Mouse (Mus musculus) c-Kit-positive CD71-positive TER-119-negative erythroid progenitor cells, embryonic 14.5 days (primary cell): ENCODE data around the gene Mat2a.
A peak's percentile ranks its signal among the peaks of the same experiment; 100 is the strongest.
"Not testable (repeated sequence)": the region's sequence is repeated elsewhere in the genome, so short reads cannot be mapped to it uniquely, and the experiment has no call there.

Experiments
- DNase-seq: peaks from one replicate; pipeline ENCODE4 v3.0.0-alpha.2; 2013; ENCODE audit warnings: low read depth

The Mat2a gene

DNA sequence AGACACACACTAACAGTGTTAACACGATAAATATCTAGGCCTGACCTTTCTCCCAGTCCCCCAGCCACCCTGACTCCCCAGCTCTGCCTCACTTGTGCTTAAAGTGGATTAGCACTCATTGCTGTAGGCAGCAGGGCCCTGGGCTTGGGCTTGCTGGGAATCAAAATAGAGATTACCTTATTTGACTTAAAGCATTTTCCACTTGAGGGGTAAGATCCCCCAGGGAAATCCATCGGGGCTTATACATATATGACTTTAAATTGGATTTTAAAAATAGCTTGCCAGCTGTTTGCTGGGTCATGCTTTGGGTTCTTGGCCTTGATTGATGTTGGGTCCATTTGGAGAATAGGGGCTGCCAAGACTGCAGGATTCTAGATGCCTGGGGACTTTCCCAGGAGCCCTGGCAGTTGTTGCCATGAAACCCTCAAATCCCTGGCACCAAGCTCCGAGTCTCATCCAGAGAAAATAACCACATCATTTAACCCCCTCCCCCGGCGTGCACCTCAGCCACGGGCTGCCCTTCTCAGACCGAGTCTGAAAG is 15.5 kb upstream of the Mat2a start:
- no peak for DNase-seq

DNA sequence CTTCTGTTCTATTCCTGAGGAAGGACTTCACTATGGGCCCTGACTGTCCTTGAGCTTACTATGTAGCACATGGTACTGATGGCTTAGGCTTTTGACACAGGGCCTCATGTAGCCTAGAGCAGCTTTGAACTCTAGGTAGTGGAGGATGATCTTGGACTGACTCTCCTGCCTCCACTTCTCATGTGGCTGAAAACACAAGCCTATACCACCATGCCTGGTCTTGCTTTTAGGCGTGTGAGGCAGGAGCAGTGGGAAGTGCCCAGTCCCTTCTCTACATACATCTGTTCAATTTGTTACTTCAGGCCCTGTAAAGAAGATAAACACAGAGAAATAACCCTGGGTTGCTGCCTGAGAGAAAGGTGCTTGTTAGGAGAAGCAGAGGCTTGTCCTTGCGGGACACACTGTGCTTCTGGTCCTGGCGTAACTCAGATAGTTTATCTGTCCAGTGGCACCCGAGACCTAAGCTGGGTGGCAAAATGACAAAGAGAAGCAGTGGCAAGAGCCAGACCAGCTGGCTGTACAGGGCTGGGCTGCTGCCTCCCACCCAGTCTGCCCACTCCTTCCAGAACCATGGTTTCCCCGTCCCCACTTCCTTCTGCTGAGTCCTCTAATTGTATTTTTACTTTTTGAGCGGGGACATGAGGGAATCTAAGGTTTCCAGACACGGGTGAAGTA is 14.9 kb upstream of the Mat2a start:
- DNase-seq, result peak; percentile 52

DNA sequence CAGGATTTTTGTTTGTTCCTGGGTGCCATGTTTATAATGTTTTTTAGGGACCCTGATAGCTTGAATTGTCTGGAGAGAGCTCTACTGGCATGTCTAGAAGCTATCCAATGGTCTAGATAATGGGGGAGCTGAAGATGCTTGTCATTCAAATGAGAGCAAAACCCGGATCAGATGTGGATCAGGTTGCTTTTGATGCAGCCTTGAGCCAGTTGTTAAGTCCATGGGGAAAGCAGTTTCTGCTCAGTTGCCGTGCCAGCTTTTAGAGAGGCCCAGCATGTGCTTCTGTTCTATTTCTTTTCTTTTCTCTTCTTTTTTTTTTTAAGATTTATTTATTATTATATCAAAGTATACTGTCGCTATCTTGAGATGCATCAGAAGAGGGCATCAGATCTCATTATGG is 14.2 kb upstream of the Mat2a start:
- DNase-seq, result no peak

DNA sequence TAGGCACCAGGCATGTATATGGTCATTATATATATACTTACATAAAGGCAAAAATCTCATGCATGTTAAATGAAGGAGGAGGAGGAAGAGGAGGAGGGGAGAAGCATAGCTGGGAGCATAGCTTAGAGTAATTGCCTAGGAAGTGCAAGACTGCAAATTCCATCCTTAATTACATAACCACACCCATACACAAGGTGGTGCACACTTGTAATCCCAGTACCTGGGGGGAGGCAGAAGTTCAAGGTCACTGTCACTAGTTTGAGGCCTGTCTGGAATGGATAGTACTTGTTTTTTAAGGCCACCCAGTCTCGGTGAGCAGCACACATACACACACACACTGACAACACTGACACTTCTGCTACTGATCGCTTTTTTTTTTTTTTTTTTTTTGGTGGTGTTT is 13.0 kb upstream of the Mat2a start:
- DNase-seq, result no peak

- not testable (repeated sequence) for DNase-seq
These were observed 12.4 kb upstream of the Mat2a start for GRCm38 (mm10) chr6:72451778-72452177.

GRCm38 (mm10) chr6:72447487-72447886 is 8.1 kb upstream of the Mat2a start:
- no peak for DNase-seq

DNA sequence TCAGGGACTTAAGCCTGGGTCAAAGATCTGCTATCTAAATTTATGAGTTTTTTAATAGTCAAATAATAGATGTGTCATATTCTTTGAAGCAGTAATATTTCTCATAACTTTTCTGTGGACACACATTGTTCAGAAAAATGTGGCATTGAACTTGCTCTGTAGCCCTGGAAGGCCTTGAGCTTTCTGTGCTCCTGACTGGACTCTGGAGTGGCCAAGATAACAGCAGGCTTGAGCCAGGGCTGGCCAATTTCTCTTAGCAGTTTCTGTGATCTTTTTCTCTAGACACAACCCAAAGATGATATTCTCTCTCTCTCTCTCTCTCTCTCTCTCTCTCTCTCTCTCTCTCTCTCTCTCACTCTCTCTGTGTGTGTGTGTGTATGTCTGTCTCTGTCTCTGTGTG is 5.7 kb upstream of the Mat2a start:
- no peak for DNase-seq

GRCm38 (mm10) chr6:72442921-72443604 is 3.7 kb upstream of the Mat2a start:
- no peak for DNase-seq

DNA sequence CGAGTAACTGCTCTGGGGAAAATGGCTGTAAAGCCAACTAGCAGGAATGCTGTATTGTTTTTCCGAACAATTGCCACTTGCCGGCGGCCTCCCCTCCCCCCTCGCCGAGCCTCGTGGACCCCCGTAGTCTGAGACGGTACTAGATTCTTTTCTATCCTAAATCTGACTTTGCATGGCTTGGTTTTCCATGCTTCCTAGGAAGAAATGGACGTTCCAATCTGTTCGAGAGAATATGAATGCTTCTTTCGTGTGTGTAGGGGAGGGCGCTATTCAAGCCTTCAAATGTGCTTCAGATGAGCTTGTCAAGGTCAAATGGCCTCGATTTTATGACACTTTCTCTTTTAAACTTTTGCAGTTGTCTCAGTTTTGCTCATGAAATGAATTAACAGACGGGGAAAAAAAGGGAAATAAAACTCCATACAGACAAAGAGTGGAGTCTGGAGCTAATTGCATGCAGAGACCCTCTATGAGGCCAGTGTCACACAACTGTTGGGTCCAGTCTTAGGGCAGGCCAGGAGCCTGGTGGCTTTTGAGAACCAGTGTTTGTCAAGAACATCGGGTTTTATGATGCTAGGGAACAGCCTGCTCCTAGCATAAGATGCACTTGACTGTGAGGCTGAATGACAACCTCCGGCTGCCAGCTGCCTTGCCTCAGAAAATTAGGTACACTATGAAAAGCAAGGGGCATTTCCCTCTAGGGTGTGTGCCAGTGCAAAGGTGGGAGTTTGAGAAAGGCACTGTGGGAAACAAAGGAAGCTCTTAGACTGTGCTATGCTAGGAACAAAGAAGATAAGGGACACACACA is 1.0 kb upstream of the Mat2a start:
- no peak for DNase-seq

- DNase-seq, result peak; percentile 67
These were observed 450 bp downstream of the Mat2a start for GRCm38 (mm10) chr6:72438862-72439354.

DNA sequence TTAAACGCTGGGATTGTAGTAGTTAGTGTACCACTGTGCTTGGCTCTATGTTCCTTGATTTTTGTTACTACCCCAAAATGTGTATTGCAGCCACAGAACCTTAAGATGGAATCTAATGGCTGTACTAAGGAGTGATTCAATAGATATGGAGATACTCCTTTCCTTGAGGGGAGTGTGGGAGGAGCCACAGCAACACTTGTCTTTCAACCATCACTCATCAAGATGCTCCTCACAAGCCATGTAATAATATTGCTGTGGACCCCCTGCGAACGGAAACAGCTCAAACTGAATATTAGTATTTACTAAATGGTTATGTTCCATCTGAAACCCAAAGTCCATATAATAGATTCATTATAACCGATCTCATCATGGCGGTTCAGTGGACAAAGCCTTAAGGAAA is 1.1 kb downstream of the Mat2a start:
- no peak for DNase-seq

DNA sequence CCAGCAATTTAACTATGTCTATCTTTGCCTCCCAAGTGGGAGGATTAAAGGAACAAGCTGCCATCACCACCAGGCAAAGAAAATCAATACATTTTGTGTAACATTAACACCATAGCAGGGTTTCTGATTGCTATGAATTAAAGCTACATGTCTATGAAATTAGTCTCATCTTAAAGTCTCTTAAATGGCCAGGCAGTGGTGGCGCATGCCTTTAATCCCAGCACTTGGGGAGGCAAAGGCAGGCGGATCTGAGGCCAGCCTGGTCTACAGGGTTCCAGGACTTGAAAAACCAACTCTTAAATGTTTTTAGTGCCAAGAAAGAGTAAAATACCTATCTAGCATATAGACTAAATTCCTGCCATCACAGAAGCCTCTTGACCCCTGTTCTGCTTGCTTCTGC is 7.2 kb downstream of the Mat2a start:
- DNase-seq, result no peak

DNA sequence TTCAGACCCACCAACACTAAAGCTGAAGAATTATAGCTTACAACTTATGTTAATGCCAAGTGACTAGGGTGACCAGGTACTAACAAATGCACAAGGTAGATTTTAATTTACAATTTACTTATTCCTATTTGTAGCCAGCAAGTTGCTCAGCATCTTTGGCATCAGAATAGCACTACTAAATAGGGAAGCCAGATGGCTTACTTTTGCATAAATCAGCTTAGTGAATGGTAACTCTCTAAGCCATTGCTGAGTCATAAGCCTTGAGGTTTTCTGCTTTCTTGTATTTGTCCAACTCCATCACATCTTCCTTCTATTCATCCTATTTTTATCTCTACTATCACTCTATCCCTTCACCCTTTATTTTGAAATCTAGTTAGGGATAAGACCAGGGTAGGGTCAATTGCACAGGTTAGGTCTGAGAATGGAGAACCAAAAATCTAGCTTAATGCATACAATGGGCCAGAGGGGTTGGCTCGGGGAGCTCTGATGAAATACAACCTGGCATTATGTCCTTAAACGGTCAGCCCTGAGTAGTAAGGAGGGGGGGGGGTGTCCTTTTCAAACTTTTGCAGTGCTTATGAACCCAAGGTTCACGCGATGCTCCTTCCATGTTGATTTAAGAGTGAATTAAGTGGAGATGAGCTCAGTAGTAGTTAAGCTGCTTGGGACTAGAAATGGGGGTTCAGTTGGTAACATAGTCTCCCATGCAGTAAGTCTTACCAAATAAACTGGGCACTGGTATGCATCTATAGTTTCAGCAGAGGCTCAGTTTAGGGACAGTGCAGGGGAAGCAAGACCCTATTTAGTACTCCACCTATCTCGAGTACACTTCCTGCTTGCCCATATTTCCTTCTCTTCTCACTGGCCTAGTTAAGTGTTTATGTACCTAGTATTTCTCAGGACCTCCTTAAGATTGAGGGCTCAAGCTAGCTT is 8.1 kb downstream of the Mat2a start:
- no peak for DNase-seq

GRCm38 (mm10) chr6:72429061-72429842 is 10.1 kb downstream of the Mat2a start:
- DNase-seq, result no peak

DNA sequence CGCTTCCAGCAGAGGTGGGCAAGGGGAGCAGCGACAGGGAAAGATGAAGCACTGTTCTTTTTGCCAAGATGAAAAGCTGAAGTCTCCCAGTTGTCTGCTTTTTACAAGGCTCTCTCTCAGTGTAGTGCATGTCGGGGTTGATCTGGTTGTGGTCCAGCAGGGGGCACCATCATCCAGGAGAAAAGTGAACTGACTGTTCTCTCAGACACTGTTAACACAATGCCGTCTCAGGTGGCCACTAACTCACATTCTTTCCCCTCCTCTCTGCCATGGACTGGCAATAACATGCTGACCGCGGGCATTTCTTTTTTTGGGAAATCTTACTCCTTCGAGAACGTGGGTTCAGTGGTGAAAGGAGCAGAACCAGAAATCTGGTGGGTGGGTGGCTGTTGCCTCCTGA is 11.3 kb downstream of the Mat2a start:
- DNase-seq, result peak; percentile 72

DNA sequence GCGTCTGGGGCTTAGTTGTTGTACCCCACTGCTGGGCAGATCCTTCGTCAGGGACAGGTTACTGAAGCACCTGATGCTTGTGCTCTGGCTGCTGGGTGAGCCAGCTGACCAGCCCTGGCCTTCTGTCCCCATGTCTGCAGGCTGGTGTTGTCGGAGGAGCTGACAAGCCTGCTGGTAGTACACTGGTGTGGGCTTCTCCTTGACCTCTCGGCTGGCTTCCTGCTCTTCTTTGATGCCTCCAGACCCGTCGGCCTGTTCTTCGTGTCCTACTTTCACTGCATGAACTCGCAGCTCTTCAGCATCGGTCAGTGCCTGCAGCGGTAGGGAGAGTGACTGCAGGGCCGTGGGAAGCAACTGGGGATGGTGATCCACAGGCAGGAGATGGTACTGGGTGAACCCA is 13.7 kb downstream of the Mat2a start:
- DNase-seq, result no peak

GRCm38 (mm10) chr6:72420901-72421300 is 18.5 kb downstream of the Mat2a start:
- no peak for DNase-seq

- no peak for DNase-seq
These were observed 19.6 kb downstream of the Mat2a start for GRCm38 (mm10) chr6:72419806-72420205.

DNA sequence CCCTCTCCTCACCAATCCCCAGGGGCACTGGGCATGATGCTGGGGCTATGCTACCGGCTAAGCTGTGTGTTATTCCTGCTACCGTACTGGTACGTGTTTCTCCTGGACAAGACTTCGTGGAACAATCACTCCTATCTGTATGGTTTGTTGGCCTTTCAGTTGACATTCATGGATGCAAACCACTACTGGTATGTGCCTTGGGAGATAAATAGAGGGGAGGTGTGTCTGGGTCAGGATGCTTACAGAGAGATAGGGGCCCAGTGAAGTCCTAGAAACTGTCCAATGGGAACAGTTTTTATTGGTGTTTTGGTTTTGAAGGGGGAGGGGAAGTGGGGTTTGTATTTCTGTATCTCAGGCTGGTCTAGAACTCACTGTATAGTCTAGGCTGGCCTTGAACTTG is 21.1 kb downstream of the Mat2a start:
- DNase-seq, result peak; percentile 46

- no peak for DNase-seq
These were observed 23.2 kb downstream of the Mat2a start for GRCm38 (mm10) chr6:72415964-72416772.
